Mouse (Mus musculus) liver, adult 2 months (tissue): ENCODE measurements around the gene Acvrl1.

ENCODE experiments used
- CTCF ChIP-seq: fragments of 200-500 bp; IDR thresholded peaks from 2 replicates; pipeline ENCODE4 v1.5.1; 2011; ENCODE audit warnings: low read depth, low read length, control low read depth
- POLR2A ChIP-seq: fragments of 200-500 bp; IDR thresholded peaks from 2 replicates; pipeline ENCODE4 v1.6.1; 2011; ENCODE audit warnings: low read length, control low read depth; ENCODE audit not compliant: insufficient read depth; ENCODE audit errors: extremely low read depth

DNA sequence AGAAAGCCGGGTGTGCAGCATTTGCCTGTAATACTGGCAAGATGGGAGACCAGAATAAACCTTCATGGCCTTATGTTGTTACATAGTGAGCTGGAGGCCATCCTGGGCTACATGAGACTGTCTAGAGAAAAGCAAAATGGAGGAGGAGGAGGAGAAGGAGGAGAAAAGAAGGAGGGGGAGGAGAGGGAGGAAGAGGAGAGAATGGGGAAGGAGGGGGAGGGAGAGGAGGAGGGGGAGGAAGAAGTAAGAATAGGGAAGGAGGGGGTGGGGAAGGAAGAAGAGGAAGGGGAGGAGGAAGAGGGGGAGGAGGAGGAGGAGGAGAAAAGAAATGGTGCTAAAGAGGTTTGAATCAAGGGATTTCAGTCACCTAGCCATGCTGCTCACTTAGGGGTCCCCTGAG lies 31.8 kb downstream of the Acvrl1 start:
- TF ChIP-seq POLR2A = no peak
- TF ChIP-seq CTCF = no peak
